Mouse (Mus musculus): ENCODE measurements at regions not wholly inside any gene's neighbourhood (a gene's known extent, or its start where the extent isn't known, plus 50 kb on each side); places are given as distances from the start of the nearest gene placed in this dataset.
"Not testable (repeated sequence)": the region's sequence is repeated elsewhere in the genome, so short reads cannot be mapped to it uniquely, and the experiment has no call there.

DNA sequence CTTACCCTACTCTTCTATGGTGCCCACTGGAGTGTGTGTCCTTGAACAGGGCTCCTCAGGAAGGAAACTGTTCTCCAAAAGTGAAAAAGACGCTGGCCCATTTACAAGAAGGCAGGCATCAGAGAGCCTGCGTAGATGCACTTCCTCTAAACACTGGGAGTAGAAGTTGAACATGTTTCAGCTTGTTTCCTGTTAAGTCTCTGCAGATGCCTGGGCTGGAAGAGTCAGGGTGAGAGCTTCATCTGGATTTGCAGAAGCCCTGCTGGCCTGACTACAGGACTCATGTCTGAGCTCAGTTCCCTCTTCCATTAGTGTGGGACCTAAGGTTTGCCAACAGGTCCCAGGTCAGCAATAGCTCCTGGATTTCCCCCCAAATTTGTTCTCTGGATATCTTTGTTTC lies 54.7 kb upstream of the Nlrp1b start:
- Histone ChIP-seq H3K36me3 (no peaks in the 10 kb centered on the region), H3K27me3 (no peaks in the 10 kb centered on the region), H3K9me3 (no peaks in the 10 kb centered on the region), H3K27ac (replicated peaks) (no peak overlapping the region), H3K9ac (replicated peaks) (no peak overlapping the region), H3K4me1 (no peaks in the 10 kb centered on the region), H3K4me2 (replicated peaks) (no peak overlapping the region), H3K4me3 (no peak overlapping the region)
- 83% methylated on average over 2 of the region's 2 CpGs for WGBS
- no peak for ATAC-seq (replicated peaks)

- not testable (repeated sequence) for H3K4me3 ChIP-seq; H3K9me3 ChIP-seq; H3K36me3 ChIP-seq; H3K4me2 ChIP-seq (replicated peaks); H3K9ac ChIP-seq (replicated peaks); ATAC-seq (replicated peaks); H3K4me1 ChIP-seq; H3K27ac ChIP-seq (replicated peaks); H3K27me3 ChIP-seq
Measured at GRCm38 (mm10) chr11:71288243-71288642, 57.7 kb upstream of the Nlrp1b start.

DNA sequence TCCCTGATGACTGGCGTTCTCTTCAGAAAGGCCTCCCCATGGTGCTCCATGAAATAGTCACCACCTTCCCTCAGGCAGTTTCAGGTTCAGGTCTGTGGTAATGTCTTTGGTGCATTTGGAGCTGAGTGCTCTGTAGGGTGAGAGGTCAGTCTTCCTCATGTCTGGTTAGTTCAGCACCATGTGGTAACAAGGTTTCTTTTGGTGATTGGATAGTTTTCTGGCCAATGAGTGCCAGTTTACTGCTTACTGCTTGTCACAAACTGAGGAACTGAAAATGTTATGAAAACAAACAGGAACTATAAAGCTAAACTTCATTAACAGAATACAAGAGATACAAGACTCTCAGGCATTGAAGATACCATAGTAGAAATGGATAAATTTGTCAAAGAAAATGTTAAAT lies 59.0 kb upstream of the Nlrp1b start:
- Histone ChIP-seq H3K27me3 (no peaks in the 10 kb centered on the region), H3K4me1 (no peaks in the 10 kb centered on the region), H3K4me2 (replicated peaks) (no peak overlapping the region), H3K4me3 (no peak overlapping the region), H3K27ac (replicated peaks) (no peak overlapping the region), H3K36me3 (no peaks in the 10 kb centered on the region), H3K9me3 (no peaks in the 10 kb centered on the region), H3K9ac (replicated peaks) (no peak overlapping the region)
- 84% methylated on average over 1 of the region's 1 CpGs for WGBS
- no peak for ATAC-seq (replicated peaks)

DNA sequence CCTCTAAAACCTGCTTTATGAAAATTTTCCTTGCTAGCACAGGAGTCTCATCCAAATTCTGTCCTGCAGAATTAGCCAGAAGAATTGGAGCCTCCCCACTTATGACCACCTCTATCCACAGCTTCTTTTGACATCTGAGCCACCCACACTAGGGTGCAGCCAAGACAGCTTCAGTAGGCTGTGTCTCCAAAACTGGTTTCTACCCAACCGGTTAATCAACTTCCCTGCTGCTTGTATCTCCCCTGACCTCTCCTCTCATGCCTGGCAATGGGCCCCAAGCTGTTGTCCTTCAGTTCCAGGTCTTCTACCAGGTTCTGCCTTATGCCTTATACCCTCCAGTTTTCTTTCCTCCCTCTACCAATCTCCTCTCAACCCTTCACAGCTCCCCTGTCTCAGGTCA lies 68.9 kb upstream of the Nlrp1b start:
- ATAC-seq (replicated peaks): no peak
- WGBS: 83% methylated on average over 1 of the region's 1 CpGs

DNA sequence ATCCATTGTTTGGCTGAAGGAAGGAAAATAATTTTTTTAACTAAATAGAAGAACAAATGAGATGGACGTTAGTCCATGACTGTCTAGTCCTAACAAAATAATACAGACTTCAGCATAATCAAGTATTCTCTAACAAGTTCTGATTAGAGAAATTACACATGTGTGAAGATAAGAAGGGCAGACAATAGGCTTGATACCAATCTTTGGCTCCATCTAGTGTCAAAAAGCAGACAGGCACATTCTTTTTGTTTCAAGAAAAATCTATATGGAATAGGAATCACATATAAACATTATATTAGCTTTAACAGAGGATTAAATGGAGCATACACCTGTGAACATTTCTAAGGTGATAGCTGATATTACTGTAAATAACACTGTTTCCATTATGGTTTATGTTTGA lies 92.9 kb upstream of the Nlrp1b start:
- H3K27ac ChIP-seq (replicated peaks): no peak overlapping the region
- no peak overlapping the region for H3K9ac ChIP-seq (replicated peaks)
- H3K27me3 ChIP-seq: no peaks in the 10 kb centered on the region
- ATAC-seq (replicated peaks): no peak
- no peaks in the 10 kb centered on the region for H3K36me3 ChIP-seq
- no peak overlapping the region for H3K4me3 ChIP-seq
- H3K4me2 ChIP-seq (replicated peaks): no peak overlapping the region
- H3K9me3 ChIP-seq: no peaks in the 10 kb centered on the region
- H3K4me1 ChIP-seq: no peaks in the 10 kb centered on the region
- 33% methylated on average over 1 of the region's 1 CpGs for WGBS

More for the DNA sequence above, 68.9 kb upstream of the Nlrp1b start:
- H3K36me3 ChIP-seq: no peaks in the 10 kb centered on the region
- H3K9ac ChIP-seq (replicated peaks): no peak overlapping the region
- no peaks in the 10 kb centered on the region for H3K4me1 ChIP-seq
- H3K27me3 ChIP-seq: no peaks in the 10 kb centered on the region
- H3K4me3 ChIP-seq: no peak overlapping the region
- no peak overlapping the region for H3K27ac ChIP-seq (replicated peaks)
- H3K4me2 ChIP-seq (replicated peaks): no peak overlapping the region
- H3K9me3 ChIP-seq: no peaks in the 10 kb centered on the region

- 8% methylated on average over 1 of the region's 1 CpGs for WGBS
- Histone ChIP-seq H3K36me3 (no peaks in the 10 kb centered on the region), H3K4me1 (no peaks in the 10 kb centered on the region), H3K4me3 (no peak overlapping the region), H3K9ac (replicated peaks) (no peak overlapping the region), H3K4me2 (replicated peaks) (no peak overlapping the region), H3K9me3 (no peaks in the 10 kb centered on the region), H3K27me3 (no peaks in the 10 kb centered on the region), H3K27ac (replicated peaks) (no peak overlapping the region)
- ATAC-seq (replicated peaks): no peak
Measured at GRCm38 (mm10) chr11:71337428-71337827, 106.9 kb upstream of the Nlrp1b start.

DNA sequence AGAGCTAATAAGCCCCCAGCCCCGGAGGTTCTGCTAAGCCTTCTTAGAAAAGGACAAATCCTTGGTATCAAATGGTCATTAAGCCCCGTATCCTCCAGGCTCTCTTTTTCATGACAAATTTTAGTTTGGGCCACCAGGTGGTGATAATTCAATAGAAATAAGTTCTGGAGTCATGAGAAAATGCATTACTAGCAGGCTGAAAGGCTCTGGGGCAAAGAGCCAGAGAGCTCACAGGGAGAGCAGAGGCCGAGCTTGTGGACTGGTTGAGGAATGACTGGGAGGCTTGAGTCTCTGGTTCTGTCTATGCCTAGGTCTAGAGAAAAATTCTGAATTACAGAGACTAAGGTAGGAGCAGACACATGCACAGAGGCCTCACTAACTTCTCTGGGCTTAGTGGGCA lies 115.5 kb upstream of the Nlrp1b start:
- Histone ChIP-seq H3K4me1 (peaks cover 4% of the 10 kb centered on the region; the same call in 1 of the 2 replicates), H3K4me2 (replicated peaks) (no peak overlapping the region), H3K27ac (replicated peaks) (no peak overlapping the region), H3K9ac (replicated peaks) (no peak overlapping the region), H3K36me3 (no peaks in the 10 kb centered on the region), H3K4me3 (no peak overlapping the region), H3K9me3 (no peaks in the 10 kb centered on the region), H3K27me3 (no peaks in the 10 kb centered on the region)
- ATAC-seq (replicated peaks): no peak
- WGBS: 33% methylated on average over 3 of the region's 3 CpGs

DNA sequence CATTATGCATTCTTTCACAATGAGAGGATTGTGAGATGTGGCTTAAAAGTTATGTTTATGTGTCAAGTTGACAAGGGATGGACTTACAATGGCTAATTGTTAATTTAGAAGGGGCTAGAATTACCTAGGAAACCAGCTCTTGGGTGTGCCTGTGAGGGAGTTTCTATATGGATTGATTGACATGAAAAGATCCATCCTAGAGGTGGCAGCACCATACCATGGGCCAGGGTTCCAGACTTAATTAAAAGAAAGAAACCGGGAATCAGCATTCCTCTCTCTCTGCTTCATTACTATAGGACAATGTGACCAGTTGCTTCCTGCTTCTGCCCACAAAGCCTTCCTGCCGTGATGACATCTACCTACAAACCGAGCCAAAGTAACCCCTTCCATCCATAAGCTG lies 126.6 kb upstream of the Nlrp1b start:
- H3K4me2 ChIP-seq (replicated peaks): no peak overlapping the region
- peaks cover 9% of the 10 kb centered on the region for H3K4me1 ChIP-seq
- no peaks in the 10 kb centered on the region for H3K9me3 ChIP-seq
- no peaks in the 10 kb centered on the region for H3K27me3 ChIP-seq
- H3K4me3 ChIP-seq: no peak overlapping the region
- ATAC-seq (replicated peaks): no peak
- WGBS: 22% methylated on average over 3 of the region's 3 CpGs
- H3K27ac ChIP-seq (replicated peaks): no peak overlapping the region
- H3K9ac ChIP-seq (replicated peaks): no peak overlapping the region
- H3K36me3 ChIP-seq: no peaks in the 10 kb centered on the region

DNA sequence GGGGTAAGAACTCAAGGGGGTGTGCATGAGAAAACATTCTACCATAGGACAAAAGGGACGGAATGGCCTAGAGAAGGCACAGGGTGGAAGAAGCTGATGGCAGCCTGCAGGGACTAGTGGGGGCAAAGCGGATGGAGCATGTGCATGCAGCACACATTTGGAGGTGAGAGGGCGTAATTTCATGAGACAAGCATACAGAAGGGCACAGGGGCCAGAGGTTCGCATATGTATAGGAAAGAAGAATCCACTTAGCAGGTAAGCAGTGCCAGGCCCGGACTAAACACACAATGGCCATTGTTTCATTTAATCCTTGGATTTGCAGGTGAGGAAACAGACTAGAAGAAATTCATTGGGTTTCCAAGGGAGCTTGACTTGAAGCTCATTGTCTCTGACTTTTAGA lies 130.3 kb upstream of the Nlrp1b start:
- Histone ChIP-seq H3K27ac (replicated peaks) (no peak overlapping the region), H3K4me1 (no peaks in the 10 kb centered on the region), H3K36me3 (no peaks in the 10 kb centered on the region), H3K27me3 (no peaks in the 10 kb centered on the region), H3K9ac (replicated peaks) (no peak overlapping the region), H3K9me3 (no peaks in the 10 kb centered on the region), H3K4me2 (replicated peaks) (no peak overlapping the region), H3K4me3 (no peak overlapping the region)
- no peak for ATAC-seq (replicated peaks)
- WGBS: 76% methylated on average over 5 of the region's 5 CpGs

DNA sequence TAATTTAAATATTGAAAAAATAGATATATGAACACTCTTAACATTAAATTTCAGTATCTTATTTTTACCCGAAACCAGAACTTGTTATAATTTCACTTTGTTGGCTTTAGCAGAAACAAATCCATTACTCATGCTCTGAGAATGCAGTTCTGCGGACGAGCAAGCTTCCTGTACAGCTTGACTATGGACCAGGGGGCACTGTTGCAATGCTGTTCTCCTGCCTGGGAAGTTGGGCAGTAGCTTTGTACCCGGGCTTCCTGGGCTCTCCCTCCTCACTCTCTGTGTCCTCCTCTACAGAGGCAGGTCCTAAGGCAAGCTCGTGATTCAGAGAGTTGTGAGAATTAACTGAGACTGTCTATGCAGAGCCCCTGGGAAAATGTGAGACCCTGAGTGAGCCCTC lies 141.3 kb upstream of the Nlrp1b start:
- ATAC-seq (replicated peaks): no peak
- H3K9ac ChIP-seq (replicated peaks): no peak overlapping the region
- H3K27ac ChIP-seq (replicated peaks): no peak overlapping the region
- H3K27me3 ChIP-seq: no peaks in the 10 kb centered on the region
- no peaks in the 10 kb centered on the region for H3K4me1 ChIP-seq
- H3K4me2 ChIP-seq (replicated peaks): no peak overlapping the region
- H3K4me3 ChIP-seq: no peak overlapping the region
- 57% methylated on average over 5 of the region's 5 CpGs for WGBS
- no peaks in the 10 kb centered on the region for H3K9me3 ChIP-seq
- H3K36me3 ChIP-seq: no peaks in the 10 kb centered on the region

- Histone ChIP-seq H3K4me1 (no peaks in the 10 kb centered on the region), H3K27me3 (no peaks in the 10 kb centered on the region), H3K9ac (replicated peaks) (no peak overlapping the region), H3K36me3 (no peaks in the 10 kb centered on the region), H3K4me2 (replicated peaks) (no peak overlapping the region), H3K27ac (replicated peaks) (no peak overlapping the region), H3K4me3 (no peak overlapping the region), H3K9me3 (no peaks in the 10 kb centered on the region)
- no peak for ATAC-seq (replicated peaks)
- WGBS: 60% methylated on average over 5 of the region's 5 CpGs
Measured at GRCm38 (mm10) chr11:71375132-71375531, 144.6 kb upstream of the Nlrp1b start.

GRCm38 (mm10) chr11:71388411-71388810 lies 157.9 kb upstream of the Nlrp1b start:
- Histone ChIP-seq H3K4me3 (no peak overlapping the region), H3K9me3 (no peaks in the 10 kb centered on the region), H3K9ac (replicated peaks) (no peak overlapping the region), H3K27me3 (no peaks in the 10 kb centered on the region), H3K27ac (replicated peaks) (no peak overlapping the region), H3K4me1 (peaks cover 14% of the 10 kb centered on the region), H3K4me2 (replicated peaks) (no peak overlapping the region), H3K36me3 (no peaks in the 10 kb centered on the region)
- ATAC-seq (replicated peaks): no peak
- WGBS: 74% methylated on average over 4 of the region's 4 CpGs

DNA sequence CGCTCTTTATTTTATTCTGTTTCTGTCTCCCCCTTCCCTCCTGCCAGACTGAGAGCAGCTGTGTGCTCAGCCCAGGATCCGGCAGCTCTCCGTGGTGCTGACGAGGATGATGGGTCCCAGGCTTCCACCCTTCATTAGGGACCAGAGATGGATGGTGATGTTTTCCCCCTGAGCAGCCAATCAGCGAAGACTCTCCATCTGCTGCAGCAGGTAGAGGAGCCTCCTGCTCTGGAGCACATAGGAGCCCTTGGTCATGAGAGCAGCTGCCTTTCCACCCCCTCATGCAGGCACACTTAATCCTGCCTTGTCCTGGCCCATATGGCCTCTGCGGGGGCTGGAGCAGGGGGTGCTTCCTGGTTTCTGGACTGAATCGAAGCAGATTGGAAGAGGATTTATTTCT lies 159.1 kb upstream of the Nlrp1b start:
- Histone ChIP-seq H3K27ac (replicated peaks) (peak overlapping the region; percentile 63), H3K27me3 (no peaks in the 10 kb centered on the region), H3K4me1 (peaks cover 19% of the 10 kb centered on the region), H3K36me3 (no peaks in the 10 kb centered on the region), H3K9me3 (no peaks in the 10 kb centered on the region), H3K4me3 (peak overlapping the region; percentile 14), H3K4me2 (replicated peaks) (peak overlapping the region; percentile 32), H3K9ac (replicated peaks) (0 out of 2 replicates have a peak overlapping the region, but pooled peaks have one; percentile 15)
- peak; percentile 84 for ATAC-seq (replicated peaks)
- 10% methylated on average over 7 of the region's 7 CpGs for WGBS

Data from forebrain, embryonic 15.5 days (tissue).